Mouse (Mus musculus) liver, adult 2 months (tissue): ENCODE results near the gene Eef1akmt4.

ENCODE experiments used
- CTCF ChIP-seq: fragments of 200-500 bp; IDR thresholded peaks from 2 replicates; pipeline ENCODE4 v1.5.1; 2011; ENCODE audit warnings: low read depth, low read length, control low read depth
- POLR2A ChIP-seq: fragments of 200-500 bp; IDR thresholded peaks from 2 replicates; pipeline ENCODE4 v1.6.1; 2011; ENCODE audit warnings: low read length, control low read depth; ENCODE audit not compliant: insufficient read depth; ENCODE audit errors: extremely low read depth

- TF ChIP-seq CTCF = no peak
- TF ChIP-seq POLR2A = no peak
These were observed 46.3 kb upstream of the Eef1akmt4 start for GRCm38 (mm10) chr16:20565075-20565474.
